Mouse (Mus musculus): ENCODE data around the gene Dph2. TPM values are rescaled to one million over a fixed set of nuclear protein-coding genes. Genes with fewer than 3 reads are reported as not detected.

The Dph2 gene
- polyA plus RNA-seq, 1 experiment from 2014 or later = 21.2 TPM

- ATAC-seq (ENCODE audit: insufficient number of reproducible peaks, low FRiP score, low TSS enrichment, low read depth) (peak; percentile 95), DNase-seq (ENCODE audit: low spot score) (peak; percentile 98)
- peak within 1 kb of the TSS; percentile 81 for H3K4me3 ChIP-seq (ENCODE audit: low read depth, low read length)
- peaks cover 7% of the 10 kb centered on the region; the same call in 1 of the 2 replicates for H3K36me3 ChIP-seq (ENCODE audit: control insufficient read depth, insufficient read depth, low read length)
- peak within 1 kb of the TSS; percentile 78 for H3K9ac ChIP-seq (ENCODE audit: low read length)
- peaks cover 21% of the 10 kb centered on the region for H3K4me1 ChIP-seq (ENCODE audit: control insufficient read depth, insufficient read depth, low read length)
- WGBS = 0% methylated on average over 58 of the region's 61 CpGs
- H3K4me2 ChIP-seq (ENCODE audit: low read depth, severe bottlenecking) = peak within 1 kb of the TSS; percentile 99
- H3K27me3 ChIP-seq (ENCODE audit: control insufficient read depth, insufficient read depth, low read length) = no peaks in the 10 kb centered on the region
- no peaks in the 10 kb centered on the region for H3K9me3 ChIP-seq (ENCODE audit: control insufficient read depth, low read length)
- H3K27ac ChIP-seq (replicated peaks; ENCODE audit: low read depth, low read length) = peak within 1 kb of the TSS; percentile 59; the same call in 1 of the 2 replicates
These were observed 23.0 kb upstream of the Dph2 start, which contains the start of gene Ipo13 for GRCm38 (mm10) chr4:117914591-117915442. Ipo13 (minus strand) TSS chr4:117914999.

- no peak for DNase-seq (ENCODE audit: low spot score)
- no peak for ATAC-seq (ENCODE audit: insufficient number of reproducible peaks, low FRiP score, low TSS enrichment, low read depth)
- H3K4me2 ChIP-seq (ENCODE audit: low read depth, severe bottlenecking) = peak overlapping the region; percentile 99
- peak overlapping the region; percentile 81 for H3K4me3 ChIP-seq (ENCODE audit: low read depth, low read length)
- H3K27ac ChIP-seq (replicated peaks; ENCODE audit: low read depth, low read length) = no peak overlapping the region
- 22% methylated on average over 8 of the region's 8 CpGs for WGBS
- peaks cover 7% of the 10 kb centered on the region; the same call in 1 of the 2 replicates for H3K36me3 ChIP-seq (ENCODE audit: control insufficient read depth, insufficient read depth, low read length)
- no peaks in the 10 kb centered on the region for H3K27me3 ChIP-seq (ENCODE audit: control insufficient read depth, insufficient read depth, low read length)
- peak overlapping the region; percentile 78 for H3K9ac ChIP-seq (ENCODE audit: low read length)
- H3K9me3 ChIP-seq (ENCODE audit: control insufficient read depth, low read length) = no peaks in the 10 kb centered on the region
- H3K4me1 ChIP-seq (ENCODE audit: control insufficient read depth, insufficient read depth, low read length) = peaks cover 21% of the 10 kb centered on the region
These were observed 22.2 kb upstream of the Dph2 start for GRCm38 (mm10) chr4:117914031-117914430.

GRCm38 (mm10) chr4:117913421-117913820 lies 21.6 kb upstream of the Dph2 start:
- Histone ChIP-seq H3K36me3 (ENCODE audit: control insufficient read depth, insufficient read depth, low read length) (peaks cover 7% of the 10 kb centered on the region; the same call in 1 of the 2 replicates), H3K27me3 (ENCODE audit: control insufficient read depth, insufficient read depth, low read length) (no peaks in the 10 kb centered on the region), H3K27ac (replicated peaks; ENCODE audit: low read depth, low read length) (no peak overlapping the region), H3K9me3 (ENCODE audit: control insufficient read depth, low read length) (no peaks in the 10 kb centered on the region), H3K4me1 (ENCODE audit: control insufficient read depth, insufficient read depth, low read length) (peaks cover 21% of the 10 kb centered on the region), H3K9ac (ENCODE audit: low read length) (no peak overlapping the region), H3K4me3 (ENCODE audit: low read depth, low read length) (peak overlapping the region; percentile 81), H3K4me2 (ENCODE audit: low read depth, severe bottlenecking) (peak overlapping the region; percentile 99; the same call in 1 of the 2 replicates)
- no peak for DNase-seq (ENCODE audit: low spot score)
- ATAC-seq (ENCODE audit: insufficient number of reproducible peaks, low FRiP score, low TSS enrichment, low read depth) = no peak
- WGBS = 69% methylated on average over 3 of the region's 3 CpGs

- peaks cover 5% of the 10 kb centered on the region; the same call in 1 of the 2 replicates for H3K36me3 ChIP-seq (ENCODE audit: control insufficient read depth, insufficient read depth, low read length)
- H3K9me3 ChIP-seq (ENCODE audit: control insufficient read depth, low read length) = no peaks in the 10 kb centered on the region
- DNase-seq (ENCODE audit: low spot score) = no peak
- no peak overlapping the region for H3K9ac ChIP-seq (ENCODE audit: low read length)
- no peak for ATAC-seq (ENCODE audit: insufficient number of reproducible peaks, low FRiP score, low TSS enrichment, low read depth)
- H3K4me2 ChIP-seq (ENCODE audit: low read depth, severe bottlenecking) = no peak overlapping the region
- H3K4me1 ChIP-seq (ENCODE audit: control insufficient read depth, insufficient read depth, low read length) = peaks cover 21% of the 10 kb centered on the region
- WGBS = 66% methylated on average over 7 of the region's 7 CpGs
- H3K27ac ChIP-seq (replicated peaks; ENCODE audit: low read depth, low read length) = no peak overlapping the region
- H3K27me3 ChIP-seq (ENCODE audit: control insufficient read depth, insufficient read depth, low read length) = no peaks in the 10 kb centered on the region
- no peak overlapping the region for H3K4me3 ChIP-seq (ENCODE audit: low read depth, low read length)
These were observed 20.9 kb upstream of the Dph2 start for GRCm38 (mm10) chr4:117912685-117913273.

DNA sequence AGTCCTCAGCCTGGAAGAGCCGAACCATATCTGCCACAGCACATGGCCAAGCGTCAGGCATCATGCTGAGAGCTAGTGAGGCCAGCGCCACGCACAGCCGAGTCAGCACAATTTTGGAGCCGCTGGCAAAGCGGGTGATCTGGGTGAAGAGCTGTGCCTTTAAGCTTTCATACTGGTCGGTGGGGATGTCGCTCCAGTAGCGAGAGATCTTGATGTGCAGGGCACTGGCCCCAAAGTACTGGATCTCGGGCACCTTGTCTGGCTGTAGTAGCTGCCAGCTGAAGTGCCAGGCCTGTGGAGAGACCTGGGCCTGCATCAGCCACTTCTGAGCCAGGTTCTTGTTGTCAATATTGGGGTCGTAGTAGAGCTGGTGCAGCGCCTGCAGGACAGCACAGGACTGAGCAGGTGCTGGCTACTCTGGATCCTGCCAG lies 20.3 kb upstream of the Dph2 start:
- Histone ChIP-seq H3K9me3 (ENCODE audit: control insufficient read depth, low read length) (no peaks in the 10 kb centered on the region), H3K27ac (replicated peaks; ENCODE audit: low read depth, low read length) (no peak overlapping the region), H3K4me2 (ENCODE audit: low read depth, severe bottlenecking) (no peak overlapping the region), H3K9ac (ENCODE audit: low read length) (no peak overlapping the region), H3K4me3 (ENCODE audit: low read depth, low read length) (no peak overlapping the region), H3K27me3 (ENCODE audit: control insufficient read depth, insufficient read depth, low read length) (no peaks in the 10 kb centered on the region), H3K36me3 (ENCODE audit: control insufficient read depth, insufficient read depth, low read length) (peaks cover 5% of the 10 kb centered on the region; the same call in 1 of the 2 replicates), H3K4me1 (ENCODE audit: control insufficient read depth, insufficient read depth, low read length) (peaks cover 21% of the 10 kb centered on the region)
- WGBS = 92% methylated on average over 13 of the region's 13 CpGs
- ATAC-seq (ENCODE audit: insufficient number of reproducible peaks, low FRiP score, low TSS enrichment, low read depth) = no peak
- no peak for DNase-seq (ENCODE audit: low spot score)

DNA sequence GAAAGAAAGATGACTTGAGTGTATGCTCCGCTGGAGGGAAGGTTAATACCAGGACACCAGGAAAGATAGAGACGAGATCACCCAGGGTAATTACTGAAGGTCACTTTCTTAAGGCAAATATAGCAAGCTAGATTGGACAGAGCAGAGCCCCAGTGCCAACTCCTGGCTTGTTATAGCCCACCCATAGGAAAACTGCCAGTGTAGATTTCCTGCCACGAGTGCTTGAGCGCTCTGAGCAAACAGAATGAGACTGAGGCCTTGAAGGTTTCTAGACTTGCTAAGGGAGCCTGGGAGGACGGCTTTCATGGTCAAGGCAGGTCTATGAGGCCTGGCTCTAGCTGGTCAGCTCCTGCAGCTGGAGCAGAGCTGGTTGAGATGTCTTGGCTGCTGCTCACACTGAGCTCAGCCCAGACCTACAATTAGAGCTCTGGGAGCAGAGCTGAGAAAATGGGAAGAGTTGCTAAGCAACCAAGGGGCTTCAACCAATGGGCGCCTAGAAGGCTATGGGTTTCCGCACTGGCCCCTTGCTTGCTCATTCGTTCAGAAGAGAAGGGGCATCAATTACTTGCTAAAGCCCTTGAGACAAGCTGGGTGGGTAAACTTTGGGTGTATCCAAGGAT lies 17.1 kb upstream of the Dph2 start:
- Histone ChIP-seq H3K36me3 (ENCODE audit: control insufficient read depth, insufficient read depth, low read length) (peaks cover 15% of the 10 kb centered on the region; the same call in 1 of the 2 replicates), H3K4me1 (ENCODE audit: control insufficient read depth, insufficient read depth, low read length) (peaks cover 13% of the 10 kb centered on the region), H3K9ac (ENCODE audit: low read length) (no peak overlapping the region), H3K27me3 (ENCODE audit: control insufficient read depth, insufficient read depth, low read length) (no peaks in the 10 kb centered on the region), H3K4me2 (ENCODE audit: low read depth, severe bottlenecking) (no peak overlapping the region), H3K27ac (replicated peaks; ENCODE audit: low read depth, low read length) (no peak overlapping the region), H3K4me3 (ENCODE audit: low read depth, low read length) (no peak overlapping the region), H3K9me3 (ENCODE audit: control insufficient read depth, low read length) (no peaks in the 10 kb centered on the region)
- DNase-seq (ENCODE audit: low spot score) (no peak), ATAC-seq (ENCODE audit: insufficient number of reproducible peaks, low FRiP score, low TSS enrichment, low read depth) (no peak)
- WGBS = 81% methylated on average over 8 of the region's 8 CpGs

GRCm38 (mm10) chr4:117906196-117906595 lies 14.4 kb upstream of the Dph2 start:
- H3K4me2 ChIP-seq (ENCODE audit: low read depth, severe bottlenecking) = no peak overlapping the region
- no peak for DNase-seq (ENCODE audit: low spot score)
- no peak overlapping the region for H3K27ac ChIP-seq (replicated peaks; ENCODE audit: low read depth, low read length)
- H3K4me3 ChIP-seq (ENCODE audit: low read depth, low read length) = no peak overlapping the region
- H3K9ac ChIP-seq (ENCODE audit: low read length) = no peak overlapping the region
- no peak for ATAC-seq (ENCODE audit: insufficient number of reproducible peaks, low FRiP score, low TSS enrichment, low read depth)
- no peaks in the 10 kb centered on the region for H3K27me3 ChIP-seq (ENCODE audit: control insufficient read depth, insufficient read depth, low read length)
- 94% methylated on average over 3 of the region's 3 CpGs for WGBS
- no peaks in the 10 kb centered on the region for H3K9me3 ChIP-seq (ENCODE audit: control insufficient read depth, low read length)
- H3K4me1 ChIP-seq (ENCODE audit: control insufficient read depth, insufficient read depth, low read length) = no peaks in the 10 kb centered on the region
- peaks cover 24% of the 10 kb centered on the region for H3K36me3 ChIP-seq (ENCODE audit: control insufficient read depth, insufficient read depth, low read length)

DNA sequence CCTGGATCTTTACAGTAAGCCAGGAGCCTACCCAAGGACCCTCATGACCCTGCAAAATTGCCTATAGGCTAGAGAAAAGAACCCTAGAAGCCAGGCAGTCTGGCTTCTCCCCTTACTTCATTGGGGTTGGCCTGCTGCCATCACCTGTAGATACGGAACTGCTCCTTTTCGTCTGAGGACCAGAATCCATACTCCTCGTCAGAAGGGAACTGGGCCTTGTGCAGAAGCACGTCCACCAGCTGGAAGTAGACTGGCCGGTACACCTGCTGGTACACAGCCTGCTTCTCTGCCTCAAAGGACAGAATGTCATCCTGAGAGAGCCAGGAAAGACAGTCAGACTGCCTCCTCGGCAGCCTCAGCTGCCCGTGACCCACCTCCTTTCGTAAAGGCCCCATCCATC lies 12.9 kb upstream of the Dph2 start:
- H3K4me2 ChIP-seq (ENCODE audit: low read depth, severe bottlenecking) = no peak overlapping the region
- no peak overlapping the region for H3K27ac ChIP-seq (replicated peaks; ENCODE audit: low read depth, low read length)
- no peaks in the 10 kb centered on the region for H3K4me1 ChIP-seq (ENCODE audit: control insufficient read depth, insufficient read depth, low read length)
- ATAC-seq (ENCODE audit: insufficient number of reproducible peaks, low FRiP score, low TSS enrichment, low read depth) (no peak), DNase-seq (ENCODE audit: low spot score) (no peak)
- H3K4me3 ChIP-seq (ENCODE audit: low read depth, low read length) = no peak overlapping the region
- H3K36me3 ChIP-seq (ENCODE audit: control insufficient read depth, insufficient read depth, low read length) = peaks cover 32% of the 10 kb centered on the region
- H3K9ac ChIP-seq (ENCODE audit: low read length) = no peak overlapping the region
- 92% methylated on average over 8 of the region's 8 CpGs for WGBS
- H3K27me3 ChIP-seq (ENCODE audit: control insufficient read depth, insufficient read depth, low read length) = no peaks in the 10 kb centered on the region
- H3K9me3 ChIP-seq (ENCODE audit: control insufficient read depth, low read length) = no peaks in the 10 kb centered on the region

Measured in limb, embryonic 11.5 days (tissue).